Mouse (Mus musculus) hematopoietic multipotent progenitor cell, adult 10-12 weeks (in vitro differentiated cells): ENCODE results near the gene Gpt2. TPM values are rescaled to one million over a fixed set of nuclear protein-coding genes. Genes with fewer than 3 reads are reported as not detected.

ENCODE experiments used
- polyA plus RNA-seq: library from polyadenylated mRNA; stranded (reverse); fragments of >175 nt; gene quantifications from 2 replicates; pipeline ENCODE4 v1.2.3, GENCODE M21; 2012; ENCODE audit warnings: low replicate concordance

The Gpt2 gene
- polyA plus RNA-seq, result 0.66 and 3.1 TPM in 2 replicates

GRCm38 (mm10) chr8:85492125-85492875, at the start of gene Gpt2:
Gene Gpt2, plus strand, starts transcription at chr8:85492576.

GRCm38 (mm10) chr8:85555181-85556145, 63.1 kb downstream of the Gpt2 start, which contains the start of gene Dnaja2:
Gene Dnaja2, minus strand, starts transcription at chr8:85555344.

Other genes with a start within 250 kb of the Gpt2 start
- 0.11 and 5.3 TPM in 2 replicates for gene Orc6, start 192.9 kb upstream of the Gpt2 start, polyA plus RNA-seq
- 1.5 and 4.9 TPM in 2 replicates for gene Vps35, start 192.8 kb upstream of the Gpt2 start, polyA plus RNA-seq
- 0.14 and 4.2 TPM in 2 replicates for gene Mylk3, start 106.2 kb upstream of the Gpt2 start, polyA plus RNA-seq
- 24.9 and 30.1 TPM in 2 replicates for gene 4921524J17Rik, start 59.7 kb upstream of the Gpt2 start, polyA plus RNA-seq
- 44.7 and 70.0 TPM in 2 replicates for gene Dnaja2, start 62.8 kb downstream of the Gpt2 start, polyA plus RNA-seq
- gene Neto2, start 208.3 kb downstream of the Gpt2 start, polyA plus RNA-seq, result 0.14 and 0.22 TPM in 2 replicates